Mouse (Mus musculus) cerebellum, postnatal 36 days (tissue): Measurements from ENCODE around the gene Ppp1r36.
A peak's percentile ranks its signal among the peaks of the same experiment; 100 is the strongest.

Experiments used
- DNase-seq, 2 experiments: peaks; one replicate each; pipeline ENCODE4 v3.0.0; 2021 to 2022; ENCODE audit warnings: mixed read lengths in 2 of 2

Ppp1r36 gene

DNA sequence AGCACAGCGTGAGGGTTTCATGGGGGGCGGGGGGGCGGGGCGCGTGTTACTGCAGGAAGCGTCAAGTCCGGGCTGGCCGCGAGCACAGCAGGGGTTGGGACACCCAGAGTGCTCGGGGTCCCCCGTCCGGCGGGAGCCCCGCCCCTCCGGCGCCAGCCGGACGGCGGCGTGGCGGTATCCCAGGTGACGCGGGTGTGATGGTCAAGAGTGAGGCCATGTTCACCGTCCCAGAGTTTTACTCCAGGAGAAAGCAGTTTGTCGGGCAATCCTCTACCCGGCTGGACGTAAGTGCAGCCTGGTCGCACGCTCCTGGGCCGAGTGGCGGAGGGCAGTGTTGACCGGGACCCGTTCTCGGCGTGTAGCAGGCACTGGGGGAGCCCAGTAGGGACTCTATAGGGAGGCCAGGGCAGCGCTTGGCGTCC lies at the start of gene Ppp1r36:
Gene Ppp1r36, plus strand, starts transcription at position 106 of the 422 bp plus-strand sequence.
- no peak for DNase-seq

DNA sequence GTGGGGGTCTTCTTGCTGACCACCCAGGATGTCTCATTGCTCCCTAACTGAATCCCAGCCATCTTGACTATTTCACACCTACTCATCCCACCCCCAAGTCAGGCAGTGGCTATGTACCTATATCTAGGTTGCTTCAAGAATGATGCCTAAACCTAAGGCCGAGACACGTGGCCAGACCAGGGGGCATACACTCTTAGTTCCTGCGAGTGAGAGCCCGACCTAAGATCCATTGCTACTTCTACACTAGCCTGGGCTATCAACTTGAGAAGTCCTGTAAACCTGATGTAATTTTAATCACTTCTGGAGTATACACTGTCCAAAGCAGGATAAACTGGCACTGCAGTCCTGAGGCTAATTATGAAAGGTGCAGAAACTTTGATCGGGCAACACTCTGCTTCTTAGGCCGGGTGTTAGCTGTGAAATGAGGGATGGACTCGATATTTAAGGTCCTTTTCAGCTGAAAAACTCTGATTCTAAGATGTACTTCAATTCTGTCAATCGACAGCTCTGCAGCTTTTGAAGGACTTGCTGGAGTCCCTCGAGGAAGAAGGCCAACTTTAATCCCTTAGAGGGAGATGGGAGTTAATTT lies 49.0 kb upstream of the Ppp1r36 start:
- DNase-seq = peak in 1 of 2 experiments; percentile 12

DNA sequence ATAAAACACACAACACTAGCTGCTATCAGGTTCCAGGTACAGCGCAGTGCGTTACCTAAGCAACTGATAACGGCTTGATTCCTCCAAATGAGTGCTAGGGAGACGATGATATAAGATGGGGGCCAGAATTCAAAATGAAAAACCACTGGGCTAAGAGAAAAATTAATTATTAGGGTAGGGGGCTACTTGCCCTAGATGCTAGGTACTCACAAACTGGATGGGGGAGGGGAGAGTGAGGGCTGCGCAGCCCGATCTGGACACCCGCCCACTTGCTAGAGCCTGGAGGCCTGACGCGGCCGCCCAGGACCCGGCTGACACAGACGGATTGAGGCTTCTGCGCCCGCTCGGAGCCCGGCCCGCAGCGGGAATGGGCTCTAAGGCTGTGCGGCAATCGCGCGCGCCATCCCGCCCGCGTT lies 48.5 kb upstream of the Ppp1r36 start:
- DNase-seq = peak in 1 of 2 experiments; percentile 70

GRCm38 (mm10) chr12:76369206-76369977 lies 47.9 kb upstream of the Ppp1r36 start, which contains the start of gene Zbtb25:
Zbtb25 (minus strand) TSS chr12:76369602.
- DNase-seq = peak; percentile 87 to 93

DNA sequence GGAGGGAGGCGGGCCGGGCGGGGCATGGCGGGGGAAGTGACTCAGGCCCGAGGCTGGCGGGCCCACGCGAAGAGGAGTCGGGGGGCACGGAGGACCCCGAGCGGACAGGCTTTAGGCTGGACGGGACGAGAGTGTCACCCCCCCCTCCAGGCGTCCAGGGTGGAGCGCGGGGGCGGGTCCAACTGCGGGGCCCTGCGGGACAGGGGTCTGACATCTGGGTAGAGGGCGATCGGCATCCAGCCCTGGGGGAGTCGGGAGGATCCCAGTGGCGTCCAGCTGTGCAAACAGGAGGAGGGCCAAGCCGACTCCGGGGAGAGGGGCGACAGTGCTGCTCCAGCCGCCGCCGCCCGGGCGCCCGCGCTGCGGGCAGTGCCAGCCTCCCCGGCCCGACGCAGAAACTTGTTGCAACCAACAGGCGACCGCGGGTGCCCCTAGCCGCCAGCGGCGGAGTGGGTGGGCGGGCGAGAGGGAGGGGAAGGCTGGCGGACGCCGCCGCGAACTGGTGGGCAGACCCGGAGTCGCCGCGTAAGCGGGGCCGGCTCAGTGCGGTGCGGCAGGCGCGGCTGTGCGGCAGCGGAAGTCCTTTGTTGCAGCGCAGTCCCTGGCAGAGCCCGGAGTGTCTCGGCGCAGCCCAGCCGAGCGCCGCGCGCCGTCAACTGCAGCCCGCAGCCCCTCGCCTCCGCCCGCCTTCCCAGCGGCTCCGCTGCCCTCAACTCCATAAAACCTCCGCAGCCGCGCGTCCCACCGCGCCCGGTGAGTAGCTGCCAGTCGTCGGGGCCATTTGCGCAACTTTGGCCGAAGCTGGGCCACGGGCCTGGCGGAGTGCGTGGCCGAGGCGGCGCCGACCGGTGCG lies 47.1 kb upstream of the Ppp1r36 start, which contains the start of gene Zbtb1:
Gene Zbtb1, plus strand, starts transcription at position 289 of the 853 bp plus-strand sequence.
- DNase-seq = peak; percentile 70 to 71

DNA sequence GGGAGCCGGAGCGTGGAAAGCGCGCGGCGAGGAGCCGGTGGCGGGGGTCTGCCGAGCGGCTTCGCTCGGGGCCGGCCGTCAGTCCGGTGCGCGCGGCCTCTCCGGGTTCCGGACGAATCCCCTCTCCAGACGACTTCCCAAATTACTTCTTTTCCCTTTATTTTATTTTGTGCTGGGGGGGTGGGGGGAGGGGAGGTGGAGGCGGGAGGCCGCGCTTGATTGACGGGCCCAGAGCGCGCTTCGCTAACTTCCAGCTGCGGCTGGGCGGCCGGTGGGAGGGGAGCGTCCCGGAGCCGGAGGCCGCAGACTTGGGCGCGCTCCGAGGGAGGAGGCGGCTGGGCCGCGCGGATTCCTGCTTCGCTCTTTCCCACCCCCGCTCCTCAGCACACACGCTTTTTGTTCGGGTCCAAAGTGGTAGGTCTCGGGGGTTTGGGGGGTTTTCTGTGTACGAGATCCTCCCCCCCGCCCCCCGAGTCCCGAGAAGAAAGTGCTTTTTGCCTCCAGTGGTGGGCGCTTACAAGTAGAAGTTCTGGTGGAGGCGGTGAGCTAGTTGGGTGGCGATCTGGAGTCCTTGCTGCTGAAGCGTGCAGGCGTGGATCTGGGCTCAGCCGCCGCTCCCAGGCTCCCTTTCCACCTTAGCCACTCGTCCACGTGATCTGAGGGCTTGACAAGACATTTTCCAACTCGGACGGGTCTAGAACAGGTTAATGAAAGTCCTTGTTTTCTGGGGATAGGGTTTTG lies 46.3 kb upstream of the Ppp1r36 start:
- peak; percentile 55 to 66 for DNase-seq

- no peak for DNase-seq
Measured at GRCm38 (mm10) chr12:76372046-76372445, 45.3 kb upstream of the Ppp1r36 start.

GRCm38 (mm10) chr12:76372881-76373818 lies 44.2 kb upstream of the Ppp1r36 start:
- DNase-seq = no peak

GRCm38 (mm10) chr12:76373991-76374390 lies 43.3 kb upstream of the Ppp1r36 start:
- DNase-seq = no peak

DNA sequence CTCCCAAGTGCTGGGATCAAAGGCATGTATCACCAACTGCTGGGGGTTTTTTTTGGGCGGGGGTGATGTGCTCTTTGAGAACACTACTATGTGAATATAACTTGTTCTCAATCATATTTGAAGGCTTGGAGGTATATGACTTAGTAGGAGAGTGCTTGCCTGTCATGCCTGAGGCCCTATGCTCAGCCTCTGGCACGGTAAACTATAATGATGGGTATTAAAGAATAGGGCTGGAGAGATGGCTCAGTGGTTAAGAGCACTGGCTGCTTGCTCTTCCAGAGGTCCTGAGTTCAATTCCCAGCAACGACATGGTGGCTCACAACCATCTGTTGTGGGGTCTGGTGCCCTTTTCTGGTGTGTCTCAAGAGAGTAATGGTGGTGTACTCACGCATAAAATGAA lies 42.4 kb upstream of the Ppp1r36 start:
- DNase-seq = no peak

DNA sequence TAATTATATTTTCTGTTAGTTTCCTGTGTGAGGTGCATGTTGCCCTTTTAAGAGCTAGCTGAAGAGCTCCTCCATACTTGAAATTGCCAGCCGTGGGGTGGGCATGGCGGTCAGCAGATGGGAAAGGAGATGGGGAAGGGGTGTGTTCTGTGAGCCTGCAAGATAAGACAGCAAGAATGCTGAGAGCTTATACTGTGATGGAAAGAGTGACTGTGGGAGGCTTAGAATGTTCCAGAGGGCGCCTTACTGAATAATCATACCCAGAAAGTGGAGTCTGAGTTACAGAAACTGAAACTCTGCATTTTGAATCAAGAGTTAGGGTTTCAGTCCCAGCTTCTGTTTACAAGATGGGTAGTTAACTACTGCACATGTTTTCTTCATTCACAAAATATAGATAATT lies 41.8 kb upstream of the Ppp1r36 start:
- DNase-seq = no peak

- peak in 1 of 2 experiments; percentile 24 for DNase-seq
Measured at GRCm38 (mm10) chr12:76376649-76377048, 40.7 kb upstream of the Ppp1r36 start.

DNA sequence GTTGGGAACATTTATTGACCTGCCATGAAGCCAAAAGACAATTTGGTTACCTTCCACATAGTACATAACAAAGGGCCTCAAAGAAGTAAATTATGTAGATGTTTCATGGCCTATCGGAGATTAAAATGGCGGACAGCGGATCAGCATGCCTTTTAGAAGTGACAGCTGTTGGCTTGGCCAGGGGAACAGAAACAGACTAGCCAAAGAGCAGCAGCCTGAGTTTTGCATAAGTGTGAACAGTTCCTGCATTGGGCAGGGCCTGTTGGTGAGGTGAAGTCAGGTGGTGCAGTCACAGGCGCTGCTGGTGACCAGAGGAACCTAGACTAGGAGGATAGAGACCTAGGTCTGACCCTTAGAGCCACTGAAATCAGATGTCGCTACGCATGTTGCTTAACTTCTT lies 40.3 kb upstream of the Ppp1r36 start:
- DNase-seq = no peak

GRCm38 (mm10) chr12:76377726-76378125 lies 39.6 kb upstream of the Ppp1r36 start:
- no peak for DNase-seq

DNA sequence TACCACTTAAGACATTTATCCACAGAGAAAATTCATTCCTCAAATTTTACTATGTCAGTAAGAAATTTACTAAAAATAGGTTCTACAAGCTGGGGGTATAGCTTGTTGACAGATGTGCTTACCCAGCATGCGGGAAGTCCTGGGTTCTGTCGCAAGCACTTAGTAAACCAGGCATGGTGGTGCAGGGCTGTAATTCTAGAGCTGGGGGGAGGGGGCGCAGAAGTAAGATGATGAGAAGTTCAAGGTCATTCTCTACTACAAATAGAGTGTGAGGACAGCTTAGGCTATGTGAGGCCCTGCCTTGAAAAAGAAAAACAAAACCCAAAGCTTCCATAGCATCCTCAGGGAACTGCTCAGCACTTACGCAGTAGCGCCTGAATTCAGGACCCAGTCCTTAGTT lies 38.8 kb upstream of the Ppp1r36 start:
- DNase-seq = no peak

DNA sequence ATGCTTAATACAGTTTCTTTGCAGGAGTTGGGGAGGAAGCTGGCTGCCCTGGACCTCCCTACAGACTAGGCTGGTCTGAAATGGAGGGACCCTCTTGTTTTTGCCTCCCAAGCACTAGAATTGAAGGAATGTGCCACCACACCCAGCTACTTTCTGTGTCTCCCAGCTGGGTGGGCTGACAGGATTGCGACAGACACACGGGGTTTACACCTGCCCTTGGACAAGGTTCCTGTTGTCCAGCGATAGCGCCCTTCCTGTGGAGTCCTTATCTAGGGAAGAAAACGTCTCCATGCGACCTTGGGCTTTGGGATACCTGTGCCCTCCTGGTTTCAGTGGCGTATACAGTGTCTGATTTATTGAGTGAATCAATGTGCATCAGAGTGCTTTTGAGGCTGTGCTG lies 37.2 kb upstream of the Ppp1r36 start:
- DNase-seq = no peak

DNA sequence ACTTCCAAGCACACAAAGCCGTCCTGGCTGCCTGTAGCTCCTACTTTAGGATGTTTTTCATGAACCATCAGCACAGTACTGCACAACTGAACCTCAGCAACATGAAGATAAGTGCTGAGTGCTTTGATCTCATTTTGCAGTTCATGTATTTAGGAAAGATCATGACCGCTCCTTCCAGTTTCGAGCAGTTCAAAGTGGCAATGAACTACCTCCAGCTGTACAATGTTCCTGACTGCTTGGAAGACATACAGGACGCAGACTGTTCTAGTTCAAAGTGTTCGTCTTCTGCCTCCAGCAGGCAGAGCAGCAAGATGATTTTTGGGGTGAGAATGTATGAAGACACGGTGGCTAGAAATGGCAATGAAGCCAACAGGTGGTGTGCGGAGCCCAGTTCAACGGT lies 32.0 kb upstream of the Ppp1r36 start:
- no peak for DNase-seq

DNA sequence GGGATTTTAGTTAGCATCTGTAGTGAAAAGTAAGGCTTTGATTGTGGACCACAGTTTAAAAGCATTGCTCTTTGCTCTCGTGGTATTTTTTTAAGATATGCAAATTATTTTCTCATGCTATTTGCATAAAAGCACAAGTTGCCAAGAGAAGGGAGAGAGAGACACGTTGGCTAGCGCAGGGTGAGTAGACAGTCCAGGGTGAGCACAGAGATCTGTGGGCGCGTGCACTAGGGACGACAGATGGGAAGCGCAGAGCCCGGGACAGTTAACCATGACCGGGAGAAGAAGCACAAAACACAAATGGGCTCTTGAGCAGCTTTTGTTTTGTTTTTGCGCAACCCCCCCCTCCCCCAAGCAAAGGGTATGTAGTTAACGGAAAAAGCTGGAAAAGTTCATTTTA lies 28.5 kb upstream of the Ppp1r36 start:
- DNase-seq = peak in 1 of 2 experiments; percentile 23

DNA sequence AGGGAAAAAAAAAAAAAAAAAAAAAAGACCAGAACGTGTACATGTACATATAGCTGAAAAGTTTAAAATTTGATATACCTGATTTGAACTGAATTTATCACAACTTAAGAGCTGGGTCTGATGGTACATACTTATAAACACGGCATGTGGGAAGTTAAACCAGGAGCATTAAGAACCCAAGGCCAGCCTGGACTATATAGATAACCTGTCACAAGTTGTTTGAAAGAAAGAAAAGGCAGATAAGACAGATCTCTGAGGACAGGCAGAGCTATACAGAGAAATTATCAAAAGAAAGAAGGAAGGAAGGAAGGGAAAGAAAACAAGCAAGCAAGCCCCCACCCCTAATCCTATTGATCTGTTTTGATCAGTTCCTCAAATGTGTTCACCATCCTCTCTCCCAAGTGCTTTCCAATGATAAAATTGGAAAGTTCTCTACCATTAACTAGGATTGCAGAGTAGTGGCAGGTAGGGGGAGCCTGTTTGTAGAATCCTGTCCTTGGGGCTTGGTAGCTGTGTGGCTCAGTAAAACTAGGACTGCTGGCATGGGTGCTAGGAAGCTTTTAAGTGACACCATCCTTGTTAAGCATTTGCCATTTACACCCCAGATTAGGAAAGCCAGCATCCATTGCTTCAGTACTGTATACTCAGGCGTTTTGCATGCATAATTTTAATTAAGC lies 25.6 kb upstream of the Ppp1r36 start:
- no peak for DNase-seq

DNA sequence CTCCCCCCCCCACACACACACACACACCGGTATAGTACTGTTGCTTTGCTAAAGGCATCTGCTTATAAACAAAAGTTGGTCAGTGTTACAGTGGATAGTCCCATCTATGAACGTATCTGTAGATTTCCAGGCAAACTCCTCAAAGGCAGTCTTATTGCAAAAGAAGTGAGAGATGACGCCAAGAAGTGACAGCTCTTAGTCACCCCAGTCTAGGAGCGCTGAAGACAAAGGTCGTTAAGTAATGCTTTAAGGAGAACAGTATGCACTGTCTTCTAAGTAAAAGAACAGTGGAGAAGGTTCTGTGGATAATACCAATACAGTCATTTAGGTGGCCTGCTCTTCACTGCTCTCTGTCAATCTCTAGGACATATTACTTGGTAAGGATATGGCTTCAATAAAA lies 24.4 kb upstream of the Ppp1r36 start:
- DNase-seq = no peak

GRCm38 (mm10) chr12:76397281-76397680 lies 20.1 kb upstream of the Ppp1r36 start:
- no peak for DNase-seq
